Mouse (Mus musculus): ENCODE results near the gene 9130023H24Rik. TPM values are rescaled to one million over a fixed set of nuclear protein-coding genes. Genes with fewer than 3 reads are reported as not detected.

9130023H24Rik gene
- total RNA-seq, 2 experiments from 2014 or later = 2.8 to 5.9 TPM

DNA sequence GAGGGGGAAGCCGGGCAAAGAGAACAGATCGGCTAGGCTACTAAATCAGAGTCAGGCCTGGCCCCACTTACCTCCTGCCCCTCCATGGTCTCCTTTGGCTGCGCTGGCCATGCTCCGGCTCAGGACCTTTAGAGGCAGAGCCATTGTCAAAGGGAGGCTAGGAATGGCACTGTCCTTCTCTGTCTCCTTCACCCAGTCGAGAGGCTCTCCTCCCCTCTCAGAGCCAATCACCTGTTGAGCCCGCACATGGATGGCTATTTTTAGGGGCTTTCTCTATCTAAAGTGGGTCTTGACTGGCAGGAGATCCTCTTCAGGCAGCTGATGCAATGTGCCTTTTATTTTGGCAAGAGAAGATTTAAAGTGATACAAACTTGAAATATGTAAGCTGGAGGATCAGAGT, 31.7 kb downstream of the 9130023H24Rik start, which contains the start of gene Cox6a2:
TSS of gene Cox6a2 (minus strand) at position 236 of the 400 bp plus-strand sequence.
- no peak for ATAC-seq (replicated peaks; ENCODE audit: low FRiP score, poor library complexity, severe bottlenecking)

DNA sequence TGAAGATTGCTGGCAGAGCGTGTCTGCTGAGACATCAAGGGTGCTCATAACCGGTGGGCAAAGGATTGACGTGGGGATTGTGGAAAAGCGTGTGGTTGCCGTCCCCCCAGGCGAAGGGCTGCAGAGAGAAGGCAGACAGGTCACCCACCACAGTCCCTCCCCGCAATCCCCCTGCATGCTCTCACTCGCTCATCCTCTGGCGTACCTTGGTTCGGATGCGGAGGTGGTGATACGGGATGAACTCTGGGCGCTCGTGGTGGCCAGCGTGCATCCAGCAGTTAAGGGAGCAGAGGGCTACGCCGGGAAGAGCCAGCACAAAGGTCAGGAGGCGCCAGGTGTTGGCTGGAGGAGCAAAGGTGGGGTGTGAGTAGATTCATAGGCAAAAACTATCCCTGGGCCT, 32.1 kb downstream of the 9130023H24Rik start:
- ATAC-seq (replicated peaks; ENCODE audit: low FRiP score, poor library complexity, severe bottlenecking) = no peak

DNA sequence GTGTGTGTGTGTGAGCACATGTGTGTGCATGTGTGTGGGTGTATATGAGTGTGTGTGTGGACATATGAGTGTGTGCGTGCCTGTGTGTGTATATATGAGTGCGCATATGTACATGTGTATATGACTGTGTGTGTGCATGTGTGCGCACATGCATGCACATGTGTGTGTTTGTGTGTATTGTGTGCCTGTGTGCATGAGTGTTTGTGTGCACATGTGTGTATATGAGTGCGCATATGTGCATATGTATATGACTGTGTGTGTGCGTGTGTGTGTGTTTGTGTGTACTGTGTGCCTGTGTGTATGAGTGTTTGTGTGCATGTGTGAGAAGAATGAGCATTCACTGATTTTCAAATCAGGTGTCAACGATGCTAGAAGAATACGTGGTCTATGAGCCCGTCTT, 33.7 kb downstream of the 9130023H24Rik start:
- ATAC-seq (replicated peaks; ENCODE audit: low FRiP score, poor library complexity, severe bottlenecking) = no peak

DNA sequence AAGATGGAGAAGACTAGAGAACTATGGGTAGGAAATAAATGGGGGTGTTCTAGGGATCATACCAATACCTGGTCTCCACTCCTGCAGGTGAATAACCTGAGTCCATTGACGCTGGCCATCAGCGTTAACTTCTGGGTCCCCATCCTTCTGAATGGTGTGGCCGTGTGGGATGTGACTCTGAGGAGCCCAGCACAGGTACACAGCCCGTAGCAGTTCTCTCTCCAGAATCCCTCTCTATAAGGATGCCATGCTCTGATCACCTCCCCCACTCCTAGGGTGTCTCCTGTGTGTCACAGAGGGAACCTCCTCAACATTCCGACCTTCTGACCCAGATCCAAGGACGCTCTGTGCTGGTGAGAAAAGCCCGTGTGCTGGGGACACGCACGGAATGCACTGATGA, 34.8 kb downstream of the 9130023H24Rik start:
- ATAC-seq (replicated peaks; ENCODE audit: low FRiP score, poor library complexity, severe bottlenecking) = no peak

DNA sequence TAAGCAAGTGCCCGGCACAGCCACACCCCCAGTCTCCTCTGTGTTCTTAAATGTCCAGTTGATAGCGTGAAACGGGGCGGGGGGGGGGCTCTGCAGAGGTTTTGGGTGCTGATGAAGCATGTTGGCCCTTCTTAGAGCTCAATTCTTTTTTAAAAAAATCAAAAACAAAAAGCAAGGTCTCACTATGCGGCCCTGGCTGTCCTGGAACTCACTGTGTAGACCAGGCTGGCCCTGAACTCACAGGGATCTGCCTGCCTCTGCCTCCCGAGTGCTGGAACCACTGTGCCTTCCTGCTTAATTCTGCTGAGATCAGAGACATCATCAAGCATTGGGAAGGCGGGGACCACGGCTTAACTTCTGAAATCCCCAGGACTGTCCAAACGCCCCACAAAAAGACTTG, 36.2 kb downstream of the 9130023H24Rik start:
- ATAC-seq (replicated peaks; ENCODE audit: low FRiP score, poor library complexity, severe bottlenecking) = no peak

Other genes starting within 250 kb of the 9130023H24Rik start
- 12.2 and 56.9 TPM in 2 replicates for gene Pycard, start 244.2 kb downstream of the 9130023H24Rik start, total RNA-seq (2015; ENCODE audit: low replicate concordance)
- gene Pycard, start 244.2 kb downstream of the 9130023H24Rik start, total RNA-seq (2017; ENCODE audit: low replicate concordance) = 2.2 and 5.7 TPM in 2 replicates
- gene Trim72, start 234.1 kb downstream of the 9130023H24Rik start, total RNA-seq (2015; ENCODE audit: low replicate concordance) = not detected in 2 replicates
- not detected in 2 replicates for gene Trim72, start 234.1 kb downstream of the 9130023H24Rik start, total RNA-seq (2017; ENCODE audit: low replicate concordance)
- 21.8 and 24.1 TPM in 2 replicates for gene Itgam, start 175.4 kb downstream of the 9130023H24Rik start, total RNA-seq (2015; ENCODE audit: low replicate concordance)
- 16.9 and 19.8 TPM in 2 replicates for gene Itgam, start 175.4 kb downstream of the 9130023H24Rik start, total RNA-seq (2017; ENCODE audit: low replicate concordance)
- gene Gm49368, start 175.3 kb downstream of the 9130023H24Rik start, total RNA-seq (2015; ENCODE audit: low replicate concordance) = not detected in 2 replicates
- not detected in 2 replicates for gene Gm49368, start 175.3 kb downstream of the 9130023H24Rik start, total RNA-seq (2017; ENCODE audit: low replicate concordance)
- 0.42 and 1.1 TPM in 2 replicates for gene Itgax, start 108.5 kb downstream of the 9130023H24Rik start, total RNA-seq (2015; ENCODE audit: low replicate concordance)
- 0.83 and 1.2 TPM in 2 replicates for gene Itgax, start 108.5 kb downstream of the 9130023H24Rik start, total RNA-seq (2017; ENCODE audit: low replicate concordance)
- gene Itgad, start 83.7 kb downstream of the 9130023H24Rik start, total RNA-seq (2015; ENCODE audit: low replicate concordance) = 14.1 and 18.9 TPM in 2 replicates
- 5.6 and 15.5 TPM in 2 replicates for gene Itgad, start 83.7 kb downstream of the 9130023H24Rik start, total RNA-seq (2017; ENCODE audit: low replicate concordance)
- 3.4 TPM in 1 of 2 replicates, not detected in the other for gene Cox6a2, start 31.6 kb downstream of the 9130023H24Rik start, total RNA-seq (2015; ENCODE audit: low replicate concordance)
- not detected in 2 replicates for gene Cox6a2, start 31.6 kb downstream of the 9130023H24Rik start, total RNA-seq (2017; ENCODE audit: low replicate concordance)
- 3.4 and 4.7 TPM in 2 replicates for gene Armc5, start 689 bp downstream of the 9130023H24Rik start, total RNA-seq (2015; ENCODE audit: low replicate concordance)
- 3.1 and 4.5 TPM in 2 replicates for gene Armc5, start 689 bp downstream of the 9130023H24Rik start, total RNA-seq (2017; ENCODE audit: low replicate concordance)
- gene Tgfb1i1, start 8.8 kb upstream of the 9130023H24Rik start, total RNA-seq (2015; ENCODE audit: low replicate concordance) = 0.84 and 1.4 TPM in 2 replicates
- 0.51 TPM in 1 of 2 replicates, not detected in the other for gene Tgfb1i1, start 8.8 kb upstream of the 9130023H24Rik start, total RNA-seq (2017; ENCODE audit: low replicate concordance)
- gene Slc5a2, start 27.6 kb upstream of the 9130023H24Rik start, total RNA-seq (2015; ENCODE audit: low replicate concordance) = 2.5 TPM in 1 of 2 replicates, not detected in the other
- gene Slc5a2, start 27.6 kb upstream of the 9130023H24Rik start, total RNA-seq (2017; ENCODE audit: low replicate concordance) = 1.3 TPM in 1 of 2 replicates, not detected in the other
- gene BC017158, start 60.1 kb upstream of the 9130023H24Rik start, total RNA-seq (2015; ENCODE audit: low replicate concordance) = 90.5 and 137 TPM in 2 replicates
- 85.2 and 107 TPM in 2 replicates for gene BC017158, start 60.1 kb upstream of the 9130023H24Rik start, total RNA-seq (2017; ENCODE audit: low replicate concordance)
- 43.2 and 50.1 TPM in 2 replicates for gene Rgs10, start 180.7 kb upstream of the 9130023H24Rik start, total RNA-seq (2015; ENCODE audit: low replicate concordance)
- gene Rgs10, start 180.7 kb upstream of the 9130023H24Rik start, total RNA-seq (2017; ENCODE audit: low replicate concordance) = 37.1 and 46.5 TPM in 2 replicates
- gene Tial1, start 223.7 kb upstream of the 9130023H24Rik start, total RNA-seq (2015; ENCODE audit: low replicate concordance) = 249 and 259 TPM in 2 replicates
- 89.1 and 150 TPM in 2 replicates for gene Tial1, start 223.7 kb upstream of the 9130023H24Rik start, total RNA-seq (2017; ENCODE audit: low replicate concordance)